Mouse (Mus musculus) liver, adult 2 months (tissue): ENCODE results near the gene Mast1. TPM values are rescaled to one million over a fixed set of nuclear protein-coding genes. Genes with fewer than 3 reads are reported as not detected.
A peak's percentile ranks its signal among the peaks of the same experiment; 100 is the strongest.

ENCODE experiments used
- DNase-seq: peaks from one replicate; pipeline ENCODE4 v3.0.0-alpha.2; 2011; ENCODE audit warnings: low read depth, low spot score; ENCODE audit errors: extremely low read depth
- H3K27ac ChIP-seq: fragments of 200-500 bp; replicated peaks from 2 replicates; pipeline ENCODE4 v1.5.1; 2012; ENCODE audit warnings: low read depth, mild to moderate bottlenecking, control low read depth, inconsistent platforms, low read length; ENCODE audit not compliant: insufficient read depth
- H3K27me3 ChIP-seq: fragments of 200-500 bp; 2 replicates; pipeline ENCODE4 v1.6.1; 2012; ENCODE audit warnings: mild to moderate bottlenecking, moderate library complexity, low read length, inconsistent platforms; ENCODE audit not compliant: control insufficient read depth, insufficient read depth
- H3K36me3 ChIP-seq: fragments of 200-500 bp; 2 replicates; pipeline ENCODE4 v1.6.1; 2012; ENCODE audit warnings: low read length, inconsistent platforms; ENCODE audit not compliant: control insufficient read depth, insufficient read depth
- H3K4me1 ChIP-seq: fragments of 200-500 bp; 2 replicates; pipeline ENCODE4 v1.6.1; 2011; ENCODE audit warnings: low read length; ENCODE audit not compliant: control insufficient read depth, insufficient read depth
- H3K4me3 ChIP-seq: fragments of 200-500 bp; 2 replicates; pipeline ENCODE4 v1.5.1; 2011; ENCODE audit warnings: low read depth, mild to moderate bottlenecking, control low read depth, low read length, moderate library complexity; ENCODE audit not compliant: insufficient read depth
- H3K79me2 ChIP-seq: fragments of 200-500 bp; 2 replicates; pipeline ENCODE4 v1.6.1; 2012; ENCODE audit warnings: inconsistent platforms, mild to moderate bottlenecking, low read length, moderate library complexity; ENCODE audit not compliant: control insufficient read depth, insufficient read depth
- H3K9ac ChIP-seq: fragments of 200-500 bp; 2 replicates; pipeline ENCODE4 v1.6.1; 2012; ENCODE audit warnings: low read depth, mild to moderate bottlenecking, control low read depth, inconsistent platforms, low read length
- CTCF ChIP-seq: fragments of 200-500 bp; IDR thresholded peaks from 2 replicates; pipeline ENCODE4 v1.5.1; 2011; ENCODE audit warnings: low read depth, low read length, control low read depth
- POLR2A ChIP-seq: fragments of 200-500 bp; IDR thresholded peaks from 2 replicates; pipeline ENCODE4 v1.6.1; 2011; ENCODE audit warnings: low read length, control low read depth; ENCODE audit not compliant: insufficient read depth; ENCODE audit errors: extremely low read depth
- WGBS: fragments of 180-500 bp; shearing (Covaris S2); methylation state at CpG from one replicate; pipeline ENCODE4 v1.1.7; 2018; 5-methylcytosine and 5-hydroxymethylcytosine counted together
- polyA plus RNA-seq: library from polyadenylated mRNA; depleted of rRNA; stranded (reverse); fragments of >200 nt; gene quantifications from 2 replicates; pipeline ENCODE4 v1.2.3, GENCODE M21; 2012
- total RNA-seq: library from RNA; depleted of rRNA; stranded (reverse); fragments of >200 nt; gene quantifications from 2 replicates; pipeline ENCODE4 v1.2.3, GENCODE M21; 2014

Gene Mast1
- total and polyA plus RNA-seq, 2 experiments = 0.09 to 0.43 TPM

DNA sequence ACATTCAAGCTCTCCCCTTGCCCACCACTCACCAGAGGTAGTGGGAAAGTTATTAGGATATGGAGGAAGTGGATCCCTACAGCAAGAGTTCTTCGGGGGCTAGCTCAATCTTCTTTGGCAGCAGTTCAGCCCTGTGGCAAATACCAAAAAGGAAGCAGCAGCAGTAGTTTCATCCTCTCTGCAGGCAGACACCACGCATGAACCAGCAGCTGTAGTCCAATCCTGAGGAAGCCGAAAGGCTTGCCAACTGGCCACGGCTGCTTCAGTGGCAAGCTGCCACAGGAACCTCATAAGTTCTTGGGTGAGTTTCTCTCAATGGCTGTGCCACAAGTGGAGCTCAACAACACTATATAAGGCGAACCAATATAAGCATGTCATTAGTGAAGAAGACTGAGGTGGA is 41.2 kb downstream of the Mast1 start:
- Histone ChIP-seq H3K4me3 (no peak overlapping the region), H3K9ac (no peak overlapping the region), H3K27me3 (no peaks in the 10 kb centered on the region), H3K79me2 (peaks cover 3% of the 10 kb centered on the region; the same call in 1 of the 2 replicates), H3K27ac (no peak overlapping the region), H3K4me1 (peaks cover 5% of the 10 kb centered on the region; the same call in 1 of the 2 replicates), H3K36me3 (peaks cover 6% of the 10 kb centered on the region)
- DNase-seq = peak; percentile 59
- 47% methylated on average over 5 of the region's 5 CpGs for WGBS
- TF ChIP-seq CTCF (no peak), POLR2A (no peak)

DNA sequence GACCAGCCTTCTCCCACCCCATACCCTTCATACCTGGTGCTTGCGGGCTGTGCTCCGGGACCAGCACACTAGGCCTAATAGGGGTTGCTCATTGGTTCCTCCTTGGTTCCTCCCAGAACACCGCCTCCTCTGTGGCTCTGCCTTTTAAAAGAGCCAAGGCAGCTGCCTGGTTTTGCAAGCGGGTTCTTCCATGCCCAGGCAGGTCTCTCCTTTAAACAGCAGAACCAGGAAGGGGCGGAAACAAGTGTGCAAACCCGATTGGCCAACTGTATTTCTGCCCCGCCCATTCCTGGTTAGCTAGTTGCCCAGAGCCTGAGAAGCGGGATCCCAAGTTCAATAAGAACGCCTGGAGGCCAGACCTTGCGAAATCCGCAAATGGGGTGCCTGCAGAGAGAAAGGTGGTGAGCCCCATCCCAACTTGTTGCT is 43.4 kb downstream of the Mast1 start, which contains the start of gene Gcdh:
Gene Gcdh, minus strand, starts transcription at position 213 of the 426 bp plus-strand sequence.
- H3K79me2 ChIP-seq = peaks cover 3% of the 10 kb centered on the region; the same call in 1 of the 2 replicates
- H3K36me3 ChIP-seq = peaks cover 23% of the 10 kb centered on the region
- peak within 1 kb of the TSS; percentile 91 for H3K9ac ChIP-seq
- 0% methylated on average over 11 of the region's 11 CpGs for WGBS
- peaks cover 9% of the 10 kb centered on the region; the same call in 1 of the 2 replicates for H3K4me1 ChIP-seq
- H3K4me3 ChIP-seq = peak within 1 kb of the TSS; percentile 88
- peak within 1 kb of the TSS; percentile 94 for H3K27ac ChIP-seq
- TF ChIP-seq CTCF = no peak
- peak; percentile 96 for TF ChIP-seq POLR2A
- no peaks in the 10 kb centered on the region for H3K27me3 ChIP-seq
- DNase-seq = peak; percentile 99

- H3K79me2 ChIP-seq = peaks cover 3% of the 10 kb centered on the region; the same call in 1 of the 2 replicates
- peak overlapping the region; percentile 91 for H3K9ac ChIP-seq
- H3K36me3 ChIP-seq = peaks cover 29% of the 10 kb centered on the region
- peak overlapping the region; percentile 94 for H3K27ac ChIP-seq
- H3K4me1 ChIP-seq = peaks cover 9% of the 10 kb centered on the region; the same call in 1 of the 2 replicates
- TF ChIP-seq CTCF (no peak), POLR2A (no peak)
- peak overlapping the region; percentile 88 for H3K4me3 ChIP-seq
- no peaks in the 10 kb centered on the region for H3K27me3 ChIP-seq
- peak; percentile 89 for DNase-seq
- 4% methylated on average over 31 of the region's 31 CpGs for WGBS
These were observed 44.0 kb downstream of the Mast1 start for GRCm38 (mm10) chr8:84892993-84893708.

DNA sequence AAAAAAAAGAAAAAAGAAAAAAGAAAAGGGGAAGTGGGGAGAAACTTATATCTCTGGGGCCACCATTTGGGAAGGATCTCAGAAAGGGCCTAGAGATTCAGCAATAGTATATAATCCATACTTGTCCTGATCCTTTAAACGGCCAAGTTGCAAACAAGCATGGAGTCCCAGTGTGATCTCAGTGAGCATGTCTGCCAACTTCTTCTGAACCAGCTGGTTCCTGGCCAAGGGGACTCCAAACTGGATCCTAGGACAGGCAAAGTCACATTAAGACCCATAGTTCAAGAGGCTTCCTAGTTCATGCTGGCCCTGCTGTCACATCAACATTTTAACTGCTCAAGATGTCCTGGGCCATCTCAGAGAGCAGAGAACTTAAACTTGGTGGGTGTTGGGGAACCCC is 48.0 kb downstream of the Mast1 start:
- 28% methylated on average over 1 of the region's 1 CpGs for WGBS
- peaks cover 3% of the 10 kb centered on the region; the same call in 1 of the 2 replicates for H3K79me2 ChIP-seq
- H3K9ac ChIP-seq = no peak overlapping the region
- H3K36me3 ChIP-seq = peaks cover 53% of the 10 kb centered on the region
- no peak overlapping the region for H3K4me3 ChIP-seq
- H3K27me3 ChIP-seq = no peaks in the 10 kb centered on the region
- no peak overlapping the region for H3K27ac ChIP-seq
- peaks cover 9% of the 10 kb centered on the region; the same call in 1 of the 2 replicates for H3K4me1 ChIP-seq
- DNase-seq = peak; percentile 53
- TF ChIP-seq POLR2A (no peak), CTCF (no peak)

GRCm38 (mm10) chr8:84888280-84888679 is 48.9 kb downstream of the Mast1 start:
- no peak for DNase-seq
- 89% methylated on average over 3 of the region's 3 CpGs for WGBS
- Histone ChIP-seq H3K79me2 (peaks cover 3% of the 10 kb centered on the region; the same call in 1 of the 2 replicates), H3K4me1 (peaks cover 9% of the 10 kb centered on the region; the same call in 1 of the 2 replicates), H3K36me3 (peaks cover 53% of the 10 kb centered on the region), H3K27ac (no peak overlapping the region), H3K4me3 (no peak overlapping the region), H3K9ac (no peak overlapping the region), H3K27me3 (no peaks in the 10 kb centered on the region)
- TF ChIP-seq POLR2A = no peak
- no peak for TF ChIP-seq CTCF

- no peak for DNase-seq
- TF ChIP-seq POLR2A = no peak
- no peak for TF ChIP-seq CTCF
- Histone ChIP-seq H3K4me1 (no peaks in the 10 kb centered on the region), H3K36me3 (peaks cover 38% of the 10 kb centered on the region), H3K79me2 (no peaks in the 10 kb centered on the region), H3K4me3 (no peak overlapping the region), H3K9ac (no peak overlapping the region), H3K27ac (no peak overlapping the region), H3K27me3 (no peaks in the 10 kb centered on the region)
- WGBS = 81% methylated on average over 4 of the region's 4 CpGs
These were observed 52.4 kb downstream of the Mast1 start for GRCm38 (mm10) chr8:84884728-84885127.
